In genomic region chr1:176915946-176916345, GRCm38 (mm10) we compare ENCODE assay signal across 25 mouse cellular contexts.
DNase-seq lines count a peak whose midpoint lies in the region; ATAC-seq lines count a peak whose summit lies in the region.
"Had no signal": no experiment of that assay in that cellular context is flagged by ENCODE, and none has a peak within 500 bp of the region (broad histone marks: within the 10 kb centered on the region; RNA-seq: fewer than 3 reads in every experiment).

No protein-coding gene starts in this region.

- H3K36me3 ChIP-seq in midbrain, embryonic 11.5 days (ENCODE audit: control insufficient read depth, insufficient read depth, low read length), result no peaks in the 10 kb centered on the region
- H3K36me3 ChIP-seq in midbrain, embryonic 14.5 days (ENCODE audit: control insufficient read depth, insufficient read depth, low read length), result no peaks in the 10 kb centered on the region
- H3K36me3 ChIP-seq: lung, embryonic 15.5 days had no signal

- no peak overlapping the region for H3K27ac ChIP-seq in midbrain, embryonic 11.5 days (ENCODE audit: low read depth, low read length)
- H3K27ac ChIP-seq in midbrain, embryonic 14.5 days (replicated peaks; ENCODE audit: low read depth, low read length), result no peak overlapping the region
- H3K27ac ChIP-seq: embryonic facial prominence, embryonic 10.5 days; forebrain, embryonic 15.5 days; heart, embryonic 13.5 days; hindbrain, postnatal 0 days; left cerebral cortex, adult 2 months; limb, embryonic 10.5 days; liver, embryonic 13.5 days; lung, embryonic 15.5 days; stomach, embryonic 15.5 days had no signal

- 98% methylated on average over 2 of the region's 2 CpGs for WGBS in midbrain, embryonic 11.5 days
- WGBS in midbrain, embryonic 14.5 days, result 97% methylated on average over 2 of the region's 2 CpGs

- no peaks in the 10 kb centered on the region for H3K4me1 ChIP-seq in midbrain, embryonic 11.5 days (ENCODE audit: control insufficient read depth, insufficient read depth, low read length)
- H3K4me1 ChIP-seq in midbrain, embryonic 14.5 days (ENCODE audit: control insufficient read depth, insufficient read depth, low read length), result no peaks in the 10 kb centered on the region
- H3K4me1 ChIP-seq: embryonic facial prominence, embryonic 10.5 days; heart, embryonic 13.5 days; limb, embryonic 10.5 days; liver, embryonic 13.5 days; lung, embryonic 15.5 days; stomach, embryonic 15.5 days had no signal

- peak; percentile 29 for DNase-seq in adrenal gland, postnatal 10 days
- no peak for DNase-seq in adrenal gland, adult 2 months
- peak; percentile 70 for DNase-seq in midbrain, embryonic 11.5 days (ENCODE audit: low spot score, missing footprints)
- DNase-seq in midbrain, embryonic 14.5 days, result no peak
- DNase-seq in fibroblast of lung, adult 2 months (ENCODE audit: low read depth), result peak; percentile 24
- peak; percentile 72 for DNase-seq in skeletal muscle tissue, adult 2 months (ENCODE audit: low read depth, low spot score)
- no peak for DNase-seq in lung, postnatal 4 days
- no peak for DNase-seq in kidney, adult 8-10 months
- DNase-seq: adrenal gland, postnatal 25 days; kidney, adult 2 months; kidney, postnatal 36 days; liver, embryonic 13.5 days; retina, postnatal 1 day; thymus, adult 2 months had no signal

- H3K4me3 ChIP-seq in midbrain, embryonic 11.5 days (ENCODE audit: low read depth, low read length), result no peak overlapping the region
- H3K4me3 ChIP-seq in midbrain, embryonic 14.5 days (replicated peaks; ENCODE audit: low read depth, low read length), result no peak overlapping the region
- H3K4me3 ChIP-seq: embryonic facial prominence, embryonic 10.5 days; forebrain, embryonic 15.5 days; heart, embryonic 13.5 days; left cerebral cortex, adult 2 months; limb, embryonic 10.5 days; liver, embryonic 13.5 days; lung, embryonic 15.5 days; stomach, embryonic 15.5 days had no signal

- H3K4me2 ChIP-seq in midbrain, embryonic 11.5 days, result no peak overlapping the region
- H3K4me2 ChIP-seq in midbrain, embryonic 14.5 days (ENCODE audit: low read length), result no peak overlapping the region
- H3K4me2 ChIP-seq: forebrain, embryonic 15.5 days; heart, embryonic 13.5 days; liver, embryonic 13.5 days; lung, embryonic 15.5 days; stomach, embryonic 15.5 days had no signal

- no peak for ATAC-seq in midbrain, embryonic 11.5 days (ENCODE audit: low FRiP score)
- ATAC-seq in midbrain, embryonic 14.5 days (ENCODE audit: low FRiP score, low TSS enrichment), result no peak
- ATAC-seq: CD4-positive, CD25-positive, alpha-beta regulatory T cell, adult 4 months; forebrain, embryonic 15.5 days; hindbrain, postnatal 0 days; midbrain, embryonic 16.5 days had no signal

- no peak overlapping the region for H3K9ac ChIP-seq in midbrain, embryonic 11.5 days (ENCODE audit: low read length)
- no peak overlapping the region for H3K9ac ChIP-seq in midbrain, embryonic 14.5 days (replicated peaks; ENCODE audit: low read length)
- H3K9ac ChIP-seq: forebrain, embryonic 15.5 days; heart, embryonic 13.5 days; liver, embryonic 13.5 days; lung, embryonic 15.5 days; stomach, embryonic 15.5 days had no signal

- no peaks in the 10 kb centered on the region for H3K9me3 ChIP-seq in midbrain, embryonic 11.5 days (ENCODE audit: control insufficient read depth, low read length)
- no peaks in the 10 kb centered on the region for H3K9me3 ChIP-seq in midbrain, embryonic 14.5 days (ENCODE audit: control insufficient read depth, low read length)
- H3K9me3 ChIP-seq: embryonic facial prominence, embryonic 10.5 days; forebrain, embryonic 15.5 days; G1E; heart, embryonic 13.5 days; limb, embryonic 10.5 days; liver, embryonic 13.5 days; lung, embryonic 15.5 days; stomach, embryonic 15.5 days had no signal

- H3K27me3 ChIP-seq in midbrain, embryonic 11.5 days (ENCODE audit: control insufficient read depth, insufficient read depth, low read length), result no peaks in the 10 kb centered on the region
- no peaks in the 10 kb centered on the region for H3K27me3 ChIP-seq in midbrain, embryonic 14.5 days (ENCODE audit: control insufficient read depth, insufficient read depth, low read length)
- H3K27me3 ChIP-seq: forebrain, embryonic 15.5 days; heart, embryonic 13.5 days; liver, embryonic 13.5 days; lung, embryonic 15.5 days; stomach, embryonic 15.5 days had no signal

Comparison
In these comparisons a context has a peak if more than half of its experiments do, and no peak if none do; other contexts are left out.
1. DNase-seq: peak in adrenal gland, postnatal 10 days (single experiment), midbrain, embryonic 11.5 days (single experiment), fibroblast of lung, adult 2 months (single experiment) and skeletal muscle tissue, adult 2 months (single experiment); none in adrenal gland, adult 2 months (single experiment), midbrain, embryonic 14.5 days (single experiment), lung, postnatal 4 days (0 of 2) and kidney, adult 8-10 months (0 of 2).